Mouse (Mus musculus) Patski (cell line): ENCODE results near the gene Coq8b. TPM values are rescaled to one million over a fixed set of nuclear protein-coding genes. Genes with fewer than 3 reads are reported as not detected.

ENCODE experiments used
- ATAC-seq: fragments of 100-300 bp; one replicate; pipeline ENCODE4 v1.8.0; 2021
- CTCF ChIA-PET: fragments of 350-600 bp; sonication (Branson Sonifier 250); formaldehyde crosslinking; loops from one replicate; lab custom pipeline; 2022; ENCODE audit warnings: inconsistent platforms; lab: Charles Lee
- POLR2A ChIA-PET: fragments of 350-600 bp; sonication (Branson Sonifier 250); formaldehyde crosslinking; loops from one replicate; lab custom pipeline; 2022; ENCODE audit warnings: antibody characterized with exemption, inconsistent platforms; lab: Charles Lee
- DNase-seq: peaks from one replicate; pipeline ENCODE4 v3.0.0-alpha.2; 2011; ENCODE audit warnings: low read depth, low spot score
- H3K27me3 ChIP-seq: fragments of 371-371 bp; one replicate; pipeline ENCODE4 v1.5.1; 2021
- CTCF ChIP-seq: fragments of 100-300 bp; IDR thresholded peaks from one replicate; pipeline ENCODE4 v1.5.1; 2021
- in situ Hi-C: fragments of 300-500 bp; cut with MboI; formaldehyde crosslinking; loops from 3 replicates; pipeline ENCODE4 v1.11.1; 2018; ENCODE audit warnings: low pct_unique_long_range_greater_than_20kb, mixed read lengths
- polyA plus RNA-seq: library from polyadenylated mRNA; unstranded; gene quantifications from one replicate; pipeline ENCODE4 v1.2.3, GENCODE M21; 2021

Coq8b gene
- polyA plus RNA-seq: 39.6 TPM

DNA sequence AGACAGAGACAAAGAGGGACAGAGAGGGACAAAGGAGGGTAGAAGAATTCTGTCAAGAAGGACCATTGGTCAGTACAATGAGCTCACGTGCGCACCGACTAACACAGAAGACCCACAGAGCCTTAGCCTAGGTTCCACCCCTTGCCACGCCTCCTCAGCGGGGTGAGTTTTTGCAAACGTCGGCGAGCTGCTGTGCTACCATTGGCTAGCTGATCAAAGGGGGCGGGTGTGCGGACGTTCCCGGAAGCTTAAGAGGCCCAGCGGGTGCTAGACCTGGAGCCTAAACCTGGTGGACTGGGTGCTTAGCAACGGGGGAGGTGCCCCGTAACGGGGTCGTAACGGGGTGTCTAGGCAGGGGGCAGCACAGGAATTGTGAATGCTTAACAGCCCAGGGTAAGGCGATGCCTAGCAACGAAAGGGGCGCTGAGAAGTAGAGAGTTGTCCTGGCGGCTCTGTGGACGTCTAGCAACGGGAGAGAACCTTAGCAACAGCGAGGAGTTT, at the start of gene Coq8b:
Gene Coq8b (plus strand): TSS at position 243 of the 501 bp plus-strand sequence.
- POLR2A ChIA-PET: interaction anchor here (0.6 kb wide), 1 partner anchor 100 kb away, joined by 3 read pairs; no protein-coding TSS in a partner anchor
- H3K27me3 ChIP-seq: no peaks in the 10 kb centered on the region
- CTCF ChIA-PET: interaction anchor here (0.8 to 2.7 kb wide), 3 partner anchors 11 to 72 kb away, joined by 3 to 9 read pairs (median 3); no protein-coding TSS in a partner anchor
- ATAC-seq: peak; percentile 77
- in situ Hi-C loops: no loop called here
- DNase-seq: peak; percentile 85
- TF ChIP-seq CTCF: no peak

DNA sequence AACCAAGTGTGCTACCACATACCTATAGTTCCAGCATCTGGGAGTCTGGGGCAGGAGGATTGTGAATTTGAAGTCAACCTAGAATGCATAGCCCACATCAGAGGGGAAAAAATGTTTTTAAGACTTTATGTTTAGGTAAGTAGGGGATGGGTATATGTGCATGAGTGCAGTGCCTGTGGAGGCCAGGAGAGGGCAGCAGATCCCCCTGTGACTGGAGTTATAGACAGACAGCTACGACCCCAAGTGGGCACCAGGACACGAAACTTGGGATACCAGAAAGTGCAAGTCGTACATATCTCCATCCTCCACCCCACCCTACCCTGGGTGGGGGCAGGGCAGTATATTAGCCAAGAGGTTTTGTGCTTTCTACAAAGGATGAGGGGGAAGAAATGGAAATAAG, 47.9 kb upstream of the Coq8b start:
- peak; percentile 12 for ATAC-seq
- no peak for DNase-seq
- peak; percentile 78 for TF ChIP-seq CTCF
- no peaks in the 10 kb centered on the region for H3K27me3 ChIP-seq
- ChIA-PET POLR2A (no interaction called here), CTCF (interaction anchor here (1.1 kb wide), 1 partner anchor 25 kb away, joined by 3 read pairs; no protein-coding TSS in a partner anchor)
- in situ Hi-C loops: loop anchor here (25.0 kb wide), 1 partner anchor 302 kb away; the partner anchor contains the start of genes Prx and Sertad1

DNA sequence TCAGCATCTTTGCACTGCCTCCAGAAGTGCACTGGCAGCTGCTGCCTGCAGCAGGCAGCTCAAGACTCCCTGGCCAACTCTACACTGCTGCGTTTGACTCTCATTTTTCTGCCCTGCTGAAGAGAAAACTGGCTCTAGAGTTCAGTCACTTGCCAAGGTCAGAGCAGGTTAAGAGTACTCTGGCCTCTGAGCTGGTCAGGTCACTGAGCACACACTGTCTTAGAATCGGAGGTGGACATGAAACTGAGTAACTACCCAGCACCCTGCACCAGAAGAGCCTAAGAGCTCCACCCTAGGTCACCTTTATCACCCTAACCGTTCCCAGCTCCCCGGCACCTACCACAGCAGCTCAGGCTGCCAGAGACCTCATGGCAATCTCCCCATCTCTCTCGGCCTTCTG, 46.8 kb upstream of the Coq8b start:
- no peak for DNase-seq
- TF ChIP-seq CTCF: no peak
- no peaks in the 10 kb centered on the region for H3K27me3 ChIP-seq
- ChIA-PET POLR2A (no interaction called here), CTCF (interaction anchor here (1.1 kb wide), 1 partner anchor 26 kb away, joined by 3 read pairs; no protein-coding TSS in a partner anchor)
- no peak for ATAC-seq
- in situ Hi-C loops: loop anchor here (25.0 kb wide), 1 partner anchor 301 kb away; the partner anchor contains the start of genes Prx and Sertad1

DNA sequence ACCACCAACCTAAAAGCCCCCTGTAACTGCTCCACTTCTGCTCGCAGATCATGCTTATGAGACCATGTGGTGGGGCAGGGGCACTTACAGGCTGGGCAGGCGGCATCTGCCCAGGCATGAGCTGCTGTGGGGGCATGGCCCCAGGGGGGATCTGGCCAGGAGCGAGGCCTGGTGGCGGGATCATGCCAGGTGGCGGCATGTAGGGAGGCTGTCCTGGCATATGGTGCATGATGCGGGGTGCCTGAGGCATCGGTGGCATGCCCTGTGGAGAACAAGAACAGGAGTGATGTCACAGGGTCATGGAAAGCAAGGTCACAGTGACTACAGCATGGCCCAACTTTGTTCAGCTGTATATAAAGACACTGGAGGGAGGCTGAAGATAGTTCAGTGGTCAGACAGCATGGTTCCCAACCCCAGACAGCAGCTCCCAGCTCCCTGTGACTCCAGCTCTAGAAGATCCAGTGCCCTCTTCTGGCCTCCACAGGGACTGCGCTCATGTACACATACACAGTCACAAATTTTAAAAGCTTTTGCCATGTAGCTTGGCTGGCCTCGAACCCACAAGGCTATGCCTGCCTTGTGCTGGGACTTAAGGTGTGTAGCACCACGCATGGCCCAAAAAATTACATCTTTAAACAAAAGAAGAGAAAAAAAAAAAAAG, 43.4 kb upstream of the Coq8b start:
- POLR2A ChIA-PET: no interaction called here
- in situ Hi-C loops: loop anchor here (25.0 kb wide), 1 partner anchor 298 kb away; the partner anchor contains the start of genes Prx and Sertad1

DNA sequence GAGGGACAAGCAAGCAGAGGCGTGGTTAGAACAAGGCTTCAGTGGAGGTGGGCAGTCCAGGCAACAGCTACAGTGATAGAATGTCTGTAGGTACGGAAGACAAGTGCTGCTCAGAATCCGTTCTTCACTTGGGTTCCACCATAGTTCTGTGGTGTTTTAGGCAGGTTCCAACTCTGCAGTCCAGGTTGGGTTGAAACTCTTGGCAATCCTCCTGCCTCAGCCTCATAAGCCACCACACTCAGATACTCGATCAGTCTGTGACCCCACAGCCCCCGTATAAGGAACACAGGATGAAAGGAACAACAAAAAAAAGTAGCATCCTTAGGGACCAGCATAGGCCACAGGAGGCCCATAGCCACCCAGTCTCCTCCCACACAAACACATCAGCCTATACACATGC, 40.4 kb upstream of the Coq8b start:
- DNase-seq (no peak), ATAC-seq (no peak)
- H3K27me3 ChIP-seq: no peaks in the 10 kb centered on the region
- TF ChIP-seq CTCF: no peak
- CTCF ChIA-PET: interaction anchor here (2.2 kb wide), 1 partner anchor 14 kb away, joined by 9 read pairs; the partner anchor contains the start of gene Rab4b
- in situ Hi-C loops: loop anchor here (25.0 kb wide), 1 partner anchor 295 kb away; the partner anchor contains the start of genes Prx and Sertad1
- POLR2A ChIA-PET: no interaction called here

More for the DNA sequence above, 43.4 kb upstream of the Coq8b start:
- ATAC-seq (no peak), DNase-seq (no peak)
- no peak for TF ChIP-seq CTCF
- no peaks in the 10 kb centered on the region for H3K27me3 ChIP-seq
- CTCF ChIA-PET: interaction anchor here (0.6 to 1.8 kb wide), 3 partner anchors 16 to 42 kb away, joined by 3 to 5 read pairs (median 3); no protein-coding TSS in a partner anchor

DNA sequence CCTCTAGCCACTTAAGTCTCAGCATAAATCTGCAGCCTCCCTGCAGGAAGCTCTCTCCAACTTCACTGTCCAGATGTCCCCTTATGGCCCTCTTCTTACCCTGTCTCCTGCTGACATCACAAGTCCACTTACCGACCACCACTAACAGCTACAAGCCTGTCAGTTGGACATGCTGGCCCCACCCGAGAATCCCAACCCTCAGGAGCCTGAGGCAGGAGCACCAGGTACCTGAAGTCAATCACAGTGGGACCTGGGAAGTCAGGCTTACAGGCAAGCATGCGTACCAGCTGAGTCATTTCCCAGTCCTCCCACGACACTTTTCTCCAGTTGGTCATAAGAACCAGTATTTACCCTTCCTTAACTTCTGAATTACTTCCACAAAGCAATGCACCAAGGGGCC, 39.1 kb upstream of the Coq8b start:
- POLR2A ChIA-PET: no interaction called here
- no peak for ATAC-seq
- in situ Hi-C loops: loop anchor here (25.0 kb wide), 1 partner anchor 294 kb away; the partner anchor contains the start of genes Prx and Sertad1
- CTCF ChIA-PET: interaction anchor here (2.2 kb wide), 1 partner anchor 15 kb away, joined by 9 read pairs; the partner anchor contains the start of gene Rab4b
- no peaks in the 10 kb centered on the region for H3K27me3 ChIP-seq
- no peak for DNase-seq
- no peak for TF ChIP-seq CTCF

DNA sequence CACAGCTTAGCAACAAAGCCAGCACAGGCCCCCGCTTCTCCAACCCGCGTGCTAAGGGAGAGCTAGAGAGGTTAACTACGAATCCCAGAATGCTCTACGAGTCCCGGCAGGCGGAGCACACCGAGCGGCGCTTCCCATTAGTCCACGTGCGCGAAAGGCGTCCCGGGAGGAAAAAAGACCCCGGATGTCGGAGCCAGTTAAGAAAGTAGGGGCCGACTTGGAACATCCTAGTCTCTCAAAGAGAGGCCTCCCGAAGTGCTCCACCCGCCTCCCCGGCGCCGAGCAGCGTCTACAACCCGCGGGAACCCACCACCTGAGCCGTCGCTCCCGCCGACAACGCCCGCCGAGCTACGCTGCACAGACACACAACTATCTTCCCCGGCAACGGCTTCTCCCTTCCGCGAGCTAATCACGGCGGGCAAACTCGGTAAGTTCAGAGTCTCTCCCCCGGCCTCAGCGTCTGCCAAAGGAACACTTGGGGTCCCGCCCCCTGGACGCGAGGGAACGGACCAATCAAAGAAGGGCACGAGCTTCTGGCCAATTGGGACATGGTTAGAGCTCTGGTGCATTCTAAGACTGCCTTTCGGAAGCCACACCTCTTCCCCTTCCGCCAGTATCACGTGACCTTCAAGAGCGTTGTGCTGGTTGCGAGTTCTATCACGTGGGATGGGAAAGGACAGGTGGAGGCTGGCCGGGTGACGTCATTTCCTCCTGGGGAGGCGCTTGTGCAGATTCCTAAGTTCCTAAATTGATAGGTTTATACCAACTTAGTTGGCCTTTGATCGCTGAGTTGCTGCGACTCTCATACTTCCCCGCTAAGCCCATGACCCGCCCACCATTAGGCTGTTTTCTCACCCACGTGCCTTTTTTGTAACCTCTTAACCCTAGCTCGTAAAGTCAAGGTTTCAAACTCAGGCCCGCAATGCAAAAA, 36.9 kb upstream of the Coq8b start, which contains the start of the genes BC024978 and Snrpa:
Gene BC024978 (plus strand): TSS at position 101 of the 931 bp plus-strand sequence.
Gene Snrpa (minus strand): TSS at position 591 of the 931 bp plus-strand sequence.
- CTCF ChIA-PET: interaction anchor here (1.1 kb wide), 1 partner anchor 35 kb away, joined by 4 read pairs; no protein-coding TSS in a partner anchor
- in situ Hi-C loops: loop anchor here (25.0 kb wide), 1 partner anchor 291 kb away; the partner anchor contains the start of genes Prx and Sertad1
- peak; percentile 94 for DNase-seq
- no peak for TF ChIP-seq CTCF
- ATAC-seq: peak; percentile 98
- POLR2A ChIA-PET: no interaction called here
- H3K27me3 ChIP-seq: no peaks in the 10 kb centered on the region

DNA sequence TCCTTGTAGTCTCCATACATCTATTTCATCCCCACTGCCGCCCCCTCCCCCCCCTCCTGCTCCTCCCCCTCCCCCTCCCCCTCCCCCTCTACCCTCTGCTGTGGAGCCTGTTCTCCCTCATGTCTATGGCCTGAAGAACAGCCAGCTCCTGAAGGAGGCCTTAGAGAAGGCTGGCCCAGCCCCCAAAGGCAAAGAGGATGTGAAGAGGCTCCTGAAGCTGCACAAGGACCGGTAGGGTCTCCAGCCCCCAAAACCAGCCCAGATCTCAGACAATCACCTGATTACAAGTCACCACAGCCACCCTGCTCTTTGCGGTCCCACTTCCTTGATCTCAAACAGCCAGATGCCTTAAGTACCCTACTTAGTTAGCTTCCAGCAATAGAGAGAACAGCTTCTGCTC, 35.7 kb upstream of the Coq8b start:
- no peak for TF ChIP-seq CTCF
- H3K27me3 ChIP-seq: no peaks in the 10 kb centered on the region
- in situ Hi-C loops: loop anchor here (25.0 kb wide), 1 partner anchor 290 kb away; the partner anchor contains the start of genes Prx and Sertad1
- ATAC-seq (no peak), DNase-seq (no peak)
- ChIA-PET POLR2A (interaction anchor here (1.5 kb wide), 1 partner anchor 34 kb away, joined by 3 read pairs; no protein-coding TSS in a partner anchor), CTCF (no interaction called here)

DNA sequence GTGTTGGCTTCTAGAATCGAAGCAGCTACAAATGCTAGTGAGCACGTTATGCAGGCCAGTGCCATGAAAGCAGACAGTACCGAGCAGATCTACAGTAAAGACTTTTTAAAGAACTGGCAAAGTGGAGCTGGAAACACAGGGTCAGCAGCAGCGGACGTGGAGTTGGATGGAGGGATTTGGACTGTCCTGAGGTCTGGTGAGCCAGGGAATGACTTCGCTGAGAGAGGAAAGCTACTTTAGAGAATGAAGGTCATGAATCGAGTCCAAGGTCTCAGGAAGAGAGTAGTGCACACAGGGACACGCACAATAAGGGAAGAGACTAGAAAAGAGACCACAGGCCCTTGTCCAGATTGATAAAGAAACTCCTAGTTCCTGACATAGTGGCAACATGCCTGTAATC, 35.2 kb upstream of the Coq8b start:
- ChIA-PET POLR2A (interaction anchor here (1.2 to 1.5 kb wide), 2 partner anchors 11 to 34 kb away, joined by 3 read pairs; no protein-coding TSS in a partner anchor), CTCF (no interaction called here)
- no peak for TF ChIP-seq CTCF
- no peaks in the 10 kb centered on the region for H3K27me3 ChIP-seq
- ATAC-seq: no peak
- no peak for DNase-seq
- in situ Hi-C loops: loop anchor here (25.0 kb wide), 1 partner anchor 290 kb away; the partner anchor contains the start of genes Prx and Sertad1
